Mouse (Mus musculus) ES-Bruce4 (cell line): Measurements from ENCODE around the gene RPS10-NUDT3.

Experiments used
- CTCF ChIP-seq: IDR thresholded peaks from one replicate; pipeline ENCODE4 v1.8.1; 2011; ENCODE audit warnings: low read depth, low read length
- POLR2A ChIP-seq: IDR thresholded peaks from one replicate; pipeline ENCODE4 v1.8.1; 2011; ENCODE audit warnings: low read length; ENCODE audit not compliant: insufficient read depth

GRCm38 (mm10) chr17:27613016-27613415 lies 22.0 kb downstream of the RPS10-NUDT3 start:
- TF ChIP-seq POLR2A, result no peak
- TF ChIP-seq CTCF, result no peak
